Mouse (Mus musculus): ENCODE data around the gene Pard3.

GRCm38 (mm10) chr8:127164326-127165280, 100.9 kb downstream of the Pard3 start:
- no peak for TF ChIP-seq POU5F1 (IDR thresholded peaks at IDR 0.05; ENCODE audit: borderline replicate concordance, low read length)
- TF ChIP-seq CTCF (conservative IDR thresholded peaks at IDR 0.05; ENCODE audit: low read length): no peak
- no peak for TF ChIP-seq NANOG (IDR thresholded peaks at IDR 0.05; ENCODE audit: borderline replicate concordance, low read length)

Data from E14TG2a.4 (cell line).